Comparison of ENCODE assay signal across 20 mouse cellular contexts in genomic region chr3:97308440-97308839, GRCm38 (mm10). TPM values are rescaled to one million over a fixed set of nuclear protein-coding genes. Genes with fewer than 3 reads are reported as not detected.
DNase-seq lines count a peak whose midpoint lies in the region; ATAC-seq lines count a peak whose summit lies in the region.
"Had no signal": no experiment of that assay in that cellular context is flagged by ENCODE, and none has a peak within 500 bp of the region (broad histone marks: within the 10 kb centered on the region; RNA-seq: fewer than 3 reads in every experiment).

No protein-coding gene starts in this region.

- H3K4me1 ChIP-seq in forebrain, embryonic 12.5 days, result peaks cover 44% of the 10 kb centered on the region
- peaks cover 6% of the 10 kb centered on the region; the same call in 1 of the 2 replicates for H3K4me1 ChIP-seq in forebrain, embryonic 11.5 days (replicated peaks; ENCODE audit: control insufficient read depth, insufficient read depth, low read length)
- peaks cover 51% of the 10 kb centered on the region for H3K4me1 ChIP-seq in midbrain, embryonic 13.5 days (replicated peaks)
- H3K4me1 ChIP-seq in midbrain, embryonic 10.5 days, result peaks cover 51% of the 10 kb centered on the region
- peaks cover 29% of the 10 kb centered on the region for H3K4me1 ChIP-seq in midbrain, embryonic 15.5 days
- no peaks in the 10 kb centered on the region for H3K4me1 ChIP-seq in liver, embryonic 11.5 days (replicated peaks; ENCODE audit: control insufficient read depth, insufficient read depth, low read length)

- peak; percentile 53; the same call in 1 of the 2 replicates for ATAC-seq in forebrain, embryonic 12.5 days (ENCODE audit: low FRiP score)
- no peak for ATAC-seq in forebrain, embryonic 11.5 days (replicated peaks; ENCODE audit: low FRiP score)
- 0 out of 2 replicates have a peak, but pooled peaks have one; percentile 38 for ATAC-seq in midbrain, embryonic 13.5 days
- ATAC-seq in midbrain, embryonic 15.5 days (replicated peaks), result no peak
- ATAC-seq in megakaryocyte progenitor cell, adult 5-6 weeks (replicated peaks; ENCODE audit: poor library complexity), result no peak
- no peak for ATAC-seq in liver, embryonic 11.5 days (replicated peaks; ENCODE audit: low FRiP score)
- ATAC-seq: activated CD4-positive, CD25-positive, alpha-beta regulatory T cell, adult 4 months; CD4-positive, CD25-positive, alpha-beta regulatory T cell, adult 4 months had no signal

- H3K36me3 ChIP-seq in forebrain, embryonic 12.5 days (replicated peaks), result no peaks in the 10 kb centered on the region
- no peaks in the 10 kb centered on the region for H3K36me3 ChIP-seq in forebrain, embryonic 11.5 days (ENCODE audit: control insufficient read depth, insufficient read depth, low read length)
- H3K36me3 ChIP-seq in midbrain, embryonic 13.5 days, result no peaks in the 10 kb centered on the region
- peaks cover 3% of the 10 kb centered on the region; the same call in 1 of the 2 replicates for H3K36me3 ChIP-seq in midbrain, embryonic 10.5 days
- H3K36me3 ChIP-seq in midbrain, embryonic 15.5 days (replicated peaks), result no peaks in the 10 kb centered on the region
- H3K36me3 ChIP-seq in liver, embryonic 11.5 days (ENCODE audit: control insufficient read depth, insufficient read depth, low read length), result no peaks in the 10 kb centered on the region
- H3K36me3 ChIP-seq: heart, embryonic 13.5 days; limb, embryonic 10.5 days had no signal

- no peaks in the 10 kb centered on the region for H3K27me3 ChIP-seq in forebrain, embryonic 12.5 days
- no peaks in the 10 kb centered on the region for H3K27me3 ChIP-seq in forebrain, embryonic 11.5 days (ENCODE audit: control insufficient read depth, insufficient read depth, low read length)
- 0 out of 2 replicates have a peak, but pooled peaks cover 3% of the 10 kb centered on the region for H3K27me3 ChIP-seq in midbrain, embryonic 13.5 days
- H3K27me3 ChIP-seq in midbrain, embryonic 10.5 days (ENCODE audit: low read depth, poor library complexity, severe bottlenecking), result peaks cover 25% of the 10 kb centered on the region
- H3K27me3 ChIP-seq in midbrain, embryonic 15.5 days (replicated peaks), result no peaks in the 10 kb centered on the region
- H3K27me3 ChIP-seq in liver, embryonic 11.5 days (replicated peaks; ENCODE audit: control insufficient read depth, insufficient read depth, low read length), result peaks cover 7% of the 10 kb centered on the region; the same call in 1 of the 2 replicates

- H3K4me3 ChIP-seq in forebrain, embryonic 12.5 days (replicated peaks), result no peak overlapping the region
- H3K4me3 ChIP-seq in forebrain, embryonic 11.5 days (ENCODE audit: low read depth, low read length), result no peak overlapping the region
- H3K4me3 ChIP-seq in midbrain, embryonic 13.5 days (replicated peaks), result no peak overlapping the region
- H3K4me3 ChIP-seq in midbrain, embryonic 10.5 days, result no peak overlapping the region
- no peak overlapping the region for H3K4me3 ChIP-seq in midbrain, embryonic 15.5 days
- H3K4me3 ChIP-seq in liver, embryonic 11.5 days (ENCODE audit: low read depth, low read length), result no peak overlapping the region
- H3K4me3 ChIP-seq: erythroblast, embryonic 14.5 days; heart, embryonic 13.5 days; limb, embryonic 10.5 days had no signal

- peak overlapping the region; percentile 43 for H3K27ac ChIP-seq in forebrain, embryonic 12.5 days
- H3K27ac ChIP-seq in forebrain, embryonic 11.5 days (ENCODE audit: low read depth, low read length), result no peak overlapping the region
- 0 out of 2 replicates have a peak overlapping the region, but pooled peaks have one; percentile 1 for H3K27ac ChIP-seq in midbrain, embryonic 13.5 days
- H3K27ac ChIP-seq in midbrain, embryonic 10.5 days (replicated peaks), result no peak overlapping the region
- H3K27ac ChIP-seq in midbrain, embryonic 15.5 days, result peak overlapping the region; percentile 9; the same call in 1 of the 2 replicates
- H3K27ac ChIP-seq in liver, embryonic 11.5 days (ENCODE audit: low read depth, low read length), result no peak overlapping the region
- H3K27ac ChIP-seq: heart, embryonic 13.5 days had no signal

- H3K4me2 ChIP-seq in forebrain, embryonic 12.5 days, result no peak overlapping the region
- H3K4me2 ChIP-seq in forebrain, embryonic 11.5 days (ENCODE audit: low read depth, low read length, severe bottlenecking), result no peak overlapping the region
- H3K4me2 ChIP-seq in midbrain, embryonic 13.5 days (replicated peaks), result no peak overlapping the region
- H3K4me2 ChIP-seq in midbrain, embryonic 15.5 days, result no peak overlapping the region
- no peak overlapping the region for H3K4me2 ChIP-seq in liver, embryonic 11.5 days
- H3K4me2 ChIP-seq: heart, embryonic 13.5 days had no signal

- H3K9ac ChIP-seq in forebrain, embryonic 12.5 days, result no peak overlapping the region
- H3K9ac ChIP-seq in forebrain, embryonic 11.5 days (ENCODE audit: low read length), result no peak overlapping the region
- H3K9ac ChIP-seq in midbrain, embryonic 13.5 days (replicated peaks), result no peak overlapping the region
- H3K9ac ChIP-seq in midbrain, embryonic 15.5 days, result no peak overlapping the region
- no peak overlapping the region for H3K9ac ChIP-seq in liver, embryonic 11.5 days (ENCODE audit: low read depth, low read length)
- H3K9ac ChIP-seq: heart, embryonic 13.5 days had no signal

- no peak for DNase-seq in forebrain, embryonic 11.5 days (ENCODE audit: low spot score)
- DNase-seq in midbrain, embryonic 10.5 days (ENCODE audit: low spot score), result no peak
- DNase-seq in liver, embryonic 11.5 days (ENCODE audit: low spot score), result no peak
- DNase-seq: adrenal gland, postnatal 25 days; cerebellum, adult 8-10 months; gastrocnemius, postnatal 10 days; heart, adult 11 months; lung, adult 2 months; retina, postnatal 1 day; right cerebral cortex, postnatal 4 days; thymus, postnatal 25 days had no signal

- peaks cover 4% of the 10 kb centered on the region; the same call in 1 of the 2 replicates for H3K9me3 ChIP-seq in forebrain, embryonic 12.5 days
- no peaks in the 10 kb centered on the region; the same call in 1 of the 2 replicates for H3K9me3 ChIP-seq in forebrain, embryonic 11.5 days (ENCODE audit: control insufficient read depth, low read length)
- H3K9me3 ChIP-seq in midbrain, embryonic 13.5 days, result no peaks in the 10 kb centered on the region
- H3K9me3 ChIP-seq in midbrain, embryonic 10.5 days (replicated peaks), result peaks cover 10% of the 10 kb centered on the region
- H3K9me3 ChIP-seq in midbrain, embryonic 15.5 days, result no peaks in the 10 kb centered on the region
- no peaks in the 10 kb centered on the region for H3K9me3 ChIP-seq in liver, embryonic 11.5 days (ENCODE audit: control insufficient read depth, low read length)
- H3K9me3 ChIP-seq: limb, embryonic 10.5 days had no signal

- 18% methylated on average over 2 of the region's 2 CpGs for WGBS in forebrain, embryonic 12.5 days
- 53% methylated on average over 2 of the region's 2 CpGs for WGBS in forebrain, embryonic 11.5 days
- WGBS in midbrain, embryonic 13.5 days, result 19% methylated on average over 2 of the region's 2 CpGs
- 37% methylated on average over 2 of the region's 2 CpGs for WGBS in midbrain, embryonic 10.5 days
- WGBS in midbrain, embryonic 15.5 days, result 23% methylated on average over 2 of the region's 2 CpGs
- 64% methylated on average over 2 of the region's 2 CpGs for WGBS in liver, embryonic 11.5 days

RNA-seq across cellular contexts. Expression of gene Bcl9, which starts 10.7 kb away (rescaled TPM):
- 82.8 and 91.9 TPM in 2 replicates for polyA plus RNA-seq in forebrain, embryonic 12.5 days (2016; fragmentation: Nextera tagmentation; extraction: Ambion mirVana)
- 81.8 and 82.1 TPM in 2 replicates for polyA plus RNA-seq in forebrain, embryonic 11.5 days (2014; fragmentation: Nextera tagmentation; extraction: Ambion mirVana)
- polyA plus RNA-seq in midbrain, embryonic 13.5 days (2015; fragmentation: Nextera tagmentation; extraction: Ambion mirVana), result 98.7 and 111 TPM in 2 replicates
- polyA plus RNA-seq in midbrain, embryonic 10.5 days (2016; fragmentation: Nextera tagmentation; extraction: Ambion mirVana), result 47.2 and 56.2 TPM in 2 replicates
- polyA plus RNA-seq in midbrain, embryonic 15.5 days (2015; fragmentation: Nextera tagmentation; extraction: Ambion mirVana), result 101 and 102 TPM in 2 replicates
- 20.1 and 24.8 TPM in 2 replicates for total RNA-seq in megakaryocyte progenitor cell, adult 5-6 weeks (2015)
- total RNA-seq in megakaryocyte progenitor cell, adult 5-6 weeks (2017), result 6.5 and 8.2 TPM in 2 replicates
- 17.9 and 21.3 TPM in 2 replicates for polyA plus RNA-seq in liver, embryonic 11.5 days (2014; fragmentation: Nextera tagmentation; extraction: Ambion mirVana)

Comparison
In these comparisons a context has a peak if more than half of its experiments do, and no peak if none do; other contexts are left out.
1. ATAC-seq: peak in forebrain, embryonic 12.5 days (single experiment) and midbrain, embryonic 13.5 days (single experiment); none in forebrain, embryonic 11.5 days (single experiment), midbrain, embryonic 15.5 days (single experiment), megakaryocyte progenitor cell, adult 5-6 weeks (single experiment) and liver, embryonic 11.5 days (single experiment).
2. H3K27ac ChIP-seq: peak in forebrain, embryonic 12.5 days (single experiment), midbrain, embryonic 13.5 days (single experiment) and midbrain, embryonic 15.5 days (single experiment); none in forebrain, embryonic 11.5 days (single experiment), midbrain, embryonic 10.5 days (single experiment) and liver, embryonic 11.5 days (single experiment).